Mouse (Mus musculus) embryo, embryonic 10 days (tissue): Measurements from ENCODE around the gene Il1rl2.

ENCODE experiments used
- DNase-seq: peaks from one replicate; pipeline ENCODE4 v3.0.0-alpha.2; 2015; ENCODE audit warnings: low spot score

Gene Il1rl2

DNA sequence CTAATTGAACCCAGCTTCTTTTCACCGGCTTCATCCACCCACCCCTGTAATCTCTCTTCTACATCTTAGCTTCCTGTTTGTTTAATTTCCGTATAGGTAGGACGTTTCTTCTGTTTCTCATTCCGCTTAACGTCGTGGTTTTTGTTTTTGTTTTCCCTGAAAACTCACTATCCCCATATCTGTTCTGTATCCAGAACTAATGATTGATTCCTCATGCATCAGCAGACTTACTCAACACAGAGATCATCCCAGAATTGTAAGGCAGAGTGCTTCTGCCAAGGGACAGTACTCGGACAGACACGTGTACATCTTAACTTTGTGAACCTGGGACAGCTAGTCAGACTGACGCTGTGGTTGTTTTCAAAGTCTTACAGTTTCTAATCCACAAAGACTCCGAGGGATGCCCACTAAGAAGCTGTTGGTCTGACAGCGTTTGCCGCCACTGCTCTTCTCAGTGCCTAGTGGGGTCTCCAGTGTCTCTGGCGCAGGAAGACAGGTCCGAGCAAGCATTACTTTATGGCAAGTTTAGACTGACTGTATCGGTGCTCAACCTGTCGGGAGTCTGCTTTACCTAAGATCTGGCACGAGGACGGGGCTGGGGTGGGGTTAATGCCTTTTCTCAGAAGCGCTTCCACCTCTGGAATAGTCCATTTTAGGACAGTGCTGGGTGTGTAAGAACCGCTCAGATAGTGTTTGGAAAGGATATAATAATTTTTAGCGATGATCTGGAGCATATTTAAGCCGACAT is 719 bp downstream of the Il1rl2 start:
- peak; percentile 14 for DNase-seq

- DNase-seq: peak; percentile 33
Measured at GRCm38 (mm10) chr1:40325711-40326327, 1.4 kb downstream of the Il1rl2 start.

DNA sequence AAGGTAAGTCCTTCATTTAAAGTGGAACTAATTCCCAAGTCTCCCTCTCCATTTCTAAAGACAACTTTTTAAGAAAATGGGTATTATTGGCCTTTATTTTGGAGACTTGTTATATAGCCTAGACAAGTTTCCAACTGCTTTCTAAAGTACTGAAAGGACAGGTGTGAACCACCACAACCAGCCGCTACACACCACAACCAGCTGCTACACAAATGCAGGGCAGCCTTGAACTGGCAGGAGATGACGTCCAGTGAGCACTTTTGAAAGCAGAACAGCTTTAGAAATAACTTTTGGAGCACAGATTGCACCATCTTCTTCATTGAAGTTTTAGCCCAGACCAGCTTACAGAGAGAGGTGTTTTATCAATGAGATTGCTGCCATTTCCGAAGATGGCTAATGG is 3.2 kb downstream of the Il1rl2 start:
- no peak for DNase-seq

DNA sequence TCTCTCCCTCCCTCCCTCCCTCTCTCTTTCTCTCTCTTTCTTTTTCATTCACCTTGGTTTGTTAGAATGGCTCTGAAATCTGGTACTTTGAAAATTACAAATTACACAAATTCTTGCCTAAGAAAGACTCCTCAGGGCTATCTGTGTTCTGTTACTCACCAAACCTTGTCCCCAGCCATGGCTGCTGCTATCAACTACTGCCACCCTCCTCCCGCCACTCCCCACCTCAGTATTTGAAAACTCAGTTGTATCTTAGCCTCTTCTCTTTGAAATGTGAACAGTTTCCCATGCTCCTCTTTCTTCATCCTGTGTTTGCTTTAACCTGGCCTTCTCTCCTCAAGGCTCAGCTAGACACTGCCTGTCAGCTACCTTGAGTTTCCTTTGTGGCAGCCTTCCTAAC is 5.1 kb downstream of the Il1rl2 start:
- no peak for DNase-seq

- no peak for DNase-seq
Measured at GRCm38 (mm10) chr1:40330181-40330580, 5.8 kb downstream of the Il1rl2 start.

- DNase-seq: no peak
Measured at GRCm38 (mm10) chr1:40339346-40339745, 14.9 kb downstream of the Il1rl2 start.

DNA sequence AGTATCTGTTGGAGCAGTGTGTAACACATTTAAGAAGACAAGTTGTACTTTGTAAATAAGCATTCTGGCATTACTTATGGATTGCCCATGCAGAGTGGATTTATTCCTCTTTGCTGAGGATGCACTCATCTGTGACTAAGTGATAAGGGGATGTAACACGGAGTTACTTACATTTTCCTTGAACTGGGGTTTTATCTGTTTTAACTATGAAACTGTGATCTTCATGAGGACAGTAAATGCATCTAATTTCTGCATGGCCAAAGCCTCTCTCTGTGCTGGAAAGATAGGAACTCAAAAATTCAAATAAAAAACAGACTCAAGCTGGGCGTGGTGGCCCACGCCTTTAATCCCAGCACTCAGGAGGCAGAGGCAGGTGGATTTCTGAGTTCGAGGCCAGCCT is 15.7 kb downstream of the Il1rl2 start:
- DNase-seq: no peak

- no peak for DNase-seq
Measured at GRCm38 (mm10) chr1:40352158-40352903, 27.9 kb downstream of the Il1rl2 start.

- DNase-seq: no peak
Measured at GRCm38 (mm10) chr1:40352904-40353286, 28.5 kb downstream of the Il1rl2 start.

GRCm38 (mm10) chr1:40354665-40355064 is 30.3 kb downstream of the Il1rl2 start:
- DNase-seq: no peak

DNA sequence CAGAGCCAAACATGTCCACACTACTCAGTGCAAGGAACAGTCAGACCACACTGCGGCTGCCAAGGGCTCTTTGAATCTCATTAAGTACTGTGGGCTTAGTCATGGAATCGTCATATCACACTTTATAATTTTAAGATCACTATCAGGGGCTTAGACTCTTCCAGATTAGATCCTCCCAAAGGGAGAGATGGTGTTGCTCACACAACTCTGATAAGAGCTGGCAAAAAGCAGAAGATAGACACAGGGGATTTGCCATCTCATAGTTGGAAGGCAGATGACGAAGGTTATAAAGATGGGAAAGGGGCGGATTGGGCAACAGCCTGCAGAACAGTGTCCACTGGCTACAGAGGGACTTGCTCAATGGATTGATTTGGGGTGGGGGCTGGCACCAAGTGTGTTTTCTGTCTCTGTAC is 31.0 kb downstream of the Il1rl2 start:
- no peak for DNase-seq

DNA sequence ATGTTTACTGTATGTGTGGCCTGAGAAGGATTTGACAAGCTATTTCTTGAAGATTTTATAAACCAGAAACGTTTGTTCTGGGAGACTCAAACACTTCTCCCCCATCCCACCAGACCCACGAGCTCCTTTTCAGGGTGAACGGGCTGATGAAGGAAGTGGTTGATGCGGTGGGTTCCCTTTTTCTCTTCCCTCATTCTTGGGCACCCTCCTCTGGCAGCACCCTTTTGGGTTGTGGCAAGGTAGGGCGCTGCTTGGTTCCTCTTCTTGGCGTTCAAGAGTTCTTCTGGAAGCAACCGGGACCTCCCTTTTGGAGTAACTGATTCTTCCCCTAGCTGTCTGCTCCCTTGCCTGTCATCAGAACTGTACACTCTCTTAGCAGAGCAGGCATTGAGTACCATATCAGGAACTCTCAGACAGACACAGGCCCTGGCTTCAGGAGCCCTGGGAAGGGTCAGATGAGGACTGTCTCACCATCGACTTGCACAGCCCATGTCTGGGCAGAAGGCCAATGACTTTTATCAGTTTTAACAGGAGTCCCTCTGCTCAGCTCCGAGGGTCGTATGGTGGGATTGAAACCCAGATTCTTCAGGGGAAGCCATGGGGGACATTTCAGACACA is 31.6 kb downstream of the Il1rl2 start:
- DNase-seq: no peak

DNA sequence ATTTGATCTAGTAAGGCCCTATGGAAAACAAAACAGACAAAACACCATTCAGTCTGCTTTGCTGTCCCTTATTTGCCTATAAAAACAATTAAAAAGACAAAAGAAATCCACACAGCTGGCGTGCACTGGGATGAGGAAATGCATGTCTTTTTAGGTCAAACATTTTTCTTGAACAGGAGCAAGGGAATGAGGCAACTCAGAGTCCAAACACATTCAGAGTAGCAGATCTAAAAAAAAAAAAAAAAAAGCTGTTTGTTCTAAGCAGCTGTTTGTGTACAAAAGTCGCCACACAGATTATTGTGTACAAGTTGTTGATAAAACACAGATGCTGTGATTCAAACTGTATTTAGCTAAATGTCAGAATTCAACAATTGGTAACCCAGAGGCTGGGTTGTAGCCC is 33.5 kb downstream of the Il1rl2 start:
- DNase-seq: no peak

DNA sequence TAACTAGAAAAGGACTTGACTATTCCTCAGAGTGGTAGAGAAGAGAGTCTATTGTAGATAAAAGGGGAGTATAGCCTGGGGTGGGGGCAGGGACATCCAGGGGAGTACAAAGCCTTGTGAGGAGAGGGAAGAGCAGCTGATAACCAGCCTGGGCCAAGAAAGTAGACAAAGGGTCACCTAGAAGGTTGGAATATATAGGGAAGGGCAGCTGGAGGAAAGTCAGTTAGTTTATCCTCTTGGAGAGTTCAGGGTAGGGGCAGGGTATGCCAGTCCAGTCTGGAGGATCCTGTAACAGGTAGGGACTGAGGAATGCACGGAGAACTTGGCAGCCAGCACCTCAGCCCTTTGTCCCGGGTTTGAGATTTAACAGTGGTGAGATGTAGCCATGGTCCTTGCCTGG is 33.9 kb downstream of the Il1rl2 start:
- no peak for DNase-seq

GRCm38 (mm10) chr1:40358771-40359181 is 34.4 kb downstream of the Il1rl2 start:
- no peak for DNase-seq

GRCm38 (mm10) chr1:40359731-40360130 is 35.3 kb downstream of the Il1rl2 start:
- DNase-seq: no peak

DNA sequence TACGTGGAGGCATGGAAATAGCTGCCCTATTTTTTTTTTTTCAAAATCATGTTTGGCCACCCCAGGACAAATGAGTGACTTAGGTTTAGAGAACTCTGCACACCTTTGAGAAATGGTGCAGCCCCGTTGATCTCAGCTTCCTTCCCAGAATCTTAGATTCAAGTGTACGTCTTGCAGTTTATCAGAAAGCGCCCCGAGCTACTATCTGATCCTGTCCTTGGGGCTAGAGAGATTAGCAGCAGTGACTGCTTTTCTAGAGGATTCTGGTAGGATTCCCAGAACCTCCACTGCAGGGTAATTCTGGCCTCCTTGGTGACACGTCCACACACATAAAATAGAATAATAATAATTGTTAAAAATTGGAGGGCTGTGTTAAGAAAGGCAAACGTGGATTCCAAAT is 36.6 kb downstream of the Il1rl2 start:
- no peak for DNase-seq

DNA sequence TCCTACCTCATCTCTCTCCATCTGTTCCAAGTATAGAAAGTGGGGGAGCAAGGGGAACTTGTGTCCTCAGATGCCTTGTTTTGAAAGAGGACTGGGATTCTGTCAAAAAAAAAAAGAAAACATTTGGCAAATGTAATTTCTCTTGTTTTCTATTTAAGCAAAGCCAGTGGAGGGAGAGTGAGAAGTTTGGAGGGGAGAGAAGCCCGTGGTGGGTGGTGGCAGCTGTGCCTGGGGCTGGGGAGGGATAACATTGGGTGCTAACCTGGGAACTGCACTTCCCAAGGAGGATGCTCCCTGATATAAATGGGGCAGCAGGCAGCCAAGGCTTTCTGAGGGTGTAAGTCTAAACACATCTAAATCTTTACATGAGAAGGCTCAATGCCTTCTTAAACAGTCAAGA is 37.2 kb downstream of the Il1rl2 start:
- no peak for DNase-seq

DNA sequence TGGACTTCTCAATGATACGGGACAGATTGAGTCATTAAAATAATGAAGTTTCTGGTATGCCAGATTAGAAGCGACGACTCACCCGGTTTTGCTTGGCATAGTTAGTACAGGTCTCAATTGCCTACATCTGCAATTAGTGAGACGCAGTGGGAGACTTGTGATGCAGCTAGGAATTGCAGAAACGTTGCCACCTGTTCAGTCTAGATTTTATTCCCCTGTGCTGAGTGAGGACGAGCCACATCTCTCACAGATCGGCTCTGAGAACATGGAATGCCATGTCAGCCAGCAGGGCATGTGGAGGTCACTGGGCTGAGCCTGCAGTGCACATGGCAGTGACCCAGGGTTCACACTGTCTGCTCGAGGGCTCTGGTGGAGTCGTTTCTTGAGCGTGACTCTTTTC is 38.4 kb downstream of the Il1rl2 start:
- no peak for DNase-seq

DNA sequence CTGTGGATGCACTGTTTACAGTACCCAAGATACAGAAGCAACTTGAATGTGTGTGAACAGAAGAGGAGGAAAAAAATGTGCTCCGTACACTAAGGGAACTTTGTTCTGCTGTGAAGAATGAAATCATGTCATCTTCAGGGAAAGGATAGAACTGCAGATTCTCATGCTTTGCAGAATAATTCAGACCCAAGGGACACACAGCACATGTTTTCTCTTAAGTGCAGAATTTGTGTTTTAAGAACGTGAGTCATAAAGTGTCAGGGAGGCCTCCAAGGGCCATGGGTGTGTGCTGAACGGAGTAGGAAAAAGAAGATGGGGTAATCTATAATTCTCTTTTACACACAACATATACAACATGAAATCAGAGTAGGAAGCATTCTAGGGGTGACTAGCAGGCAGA is 48.5 kb downstream of the Il1rl2 start:
- DNase-seq: no peak

DNA sequence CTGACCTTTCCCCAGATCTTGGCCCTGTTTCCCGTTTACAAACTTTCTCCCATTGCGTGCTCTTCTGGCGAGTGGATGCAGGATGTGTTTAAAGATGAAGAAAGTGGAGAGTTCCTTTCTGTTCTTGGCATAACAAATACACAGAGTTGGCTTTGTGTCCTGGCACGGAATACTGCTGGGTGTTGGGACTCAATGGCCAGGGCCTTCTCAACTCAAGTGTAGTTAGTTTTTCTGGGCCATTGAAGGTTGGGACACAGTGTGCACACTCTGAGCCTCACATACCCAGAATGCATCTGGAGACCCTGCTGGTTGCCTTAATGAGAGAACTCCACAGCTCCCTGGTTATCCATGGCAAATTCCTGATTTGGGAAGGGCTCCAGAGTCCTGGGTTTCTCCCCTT is 50.7 kb downstream of the Il1rl2 start:
- no peak for DNase-seq

- DNase-seq: peak; percentile 20
Measured at GRCm38 (mm10) chr1:40376745-40377144, 52.3 kb downstream of the Il1rl2 start.

DNA sequence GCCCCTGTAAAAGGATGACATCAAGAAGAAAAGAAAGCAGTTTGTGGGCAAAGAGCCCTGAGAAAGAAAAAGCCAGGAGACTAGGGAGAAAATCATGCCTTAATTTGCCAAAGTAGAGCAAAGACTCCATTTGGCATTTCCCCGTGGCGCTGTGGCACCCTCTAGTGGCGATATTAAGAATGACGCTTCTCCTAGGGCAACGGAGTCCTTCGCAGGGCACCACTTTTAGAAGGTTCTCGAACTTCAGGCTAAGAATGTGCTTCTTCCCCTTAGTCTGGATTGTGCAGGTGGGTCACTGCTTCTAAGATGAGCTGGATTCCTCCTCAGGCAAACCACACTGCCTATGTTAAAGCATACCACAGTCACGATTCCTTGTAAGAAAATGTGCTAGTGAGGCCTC is 54.4 kb downstream of the Il1rl2 start:
- DNase-seq: peak; percentile 83
